Mouse (Mus musculus) heart, adult 18-20 months (tissue): ENCODE measurements around the gene Orc5. TPM values are rescaled to one million over a fixed set of nuclear protein-coding genes. Genes with fewer than 3 reads are reported as not detected.

Experiments used
- total RNA-seq, 2 experiments: library from RNA; stranded (reverse); gene quantifications; 2 replicates each; pipeline ENCODE4 v1.2.3; 2021

The Orc5 gene
- total RNA-seq, 2 experiments from 2014 or later, result 8.3 to 10.1 TPM

Other genes with a start within 250 kb of the Orc5 start
- 1 to 10 TPM; 2.2 to 3.4 TPM for gene Reln, start 205.7 kb downstream of the Orc5 start, total RNA-seq
- not detected for gene Lhfpl3, start 195.6 kb upstream of the Orc5 start, total RNA-seq